Mouse (Mus musculus) induced T-regulatory cell, adult 2 months (primary cell): ENCODE measurements around the gene 1110032F04Rik.
"Not testable (repeated sequence)": the region's sequence is repeated elsewhere in the genome, so short reads cannot be mapped to it uniquely, and the experiment has no call there.

ENCODE experiments used
- DNase-seq: peaks from one replicate; pipeline ENCODE4 v3.0.0-alpha.2; 2012; ENCODE audit warnings: low read depth

The 1110032F04Rik gene

GRCm38 (mm10) chr3:68869211-68869690 is at the start of gene 1110032F04Rik:
Gene 1110032F04Rik, plus strand, starts transcription at chr3:68869586.
- DNase-seq = peak; percentile 66

DNA sequence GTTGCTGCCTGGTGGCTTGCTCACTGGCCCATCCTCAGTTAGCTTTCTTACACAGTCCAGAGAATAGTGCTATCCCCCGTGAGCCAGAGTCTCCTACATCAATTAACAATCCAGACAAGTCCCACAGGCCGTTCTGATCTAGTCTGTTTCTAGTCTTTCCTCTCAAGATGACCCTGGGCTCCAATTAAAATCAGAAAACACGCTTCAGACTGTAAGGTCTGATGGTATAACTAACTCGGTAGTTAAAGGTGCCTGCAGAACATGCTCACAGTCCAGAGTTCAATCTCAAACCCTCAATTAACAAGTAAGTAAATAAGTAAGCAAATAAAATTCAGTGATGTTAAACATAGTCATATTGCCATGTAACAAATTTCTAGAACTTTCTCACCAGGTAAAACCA is 48.0 kb upstream of the 1110032F04Rik start:
- no peak for DNase-seq

DNA sequence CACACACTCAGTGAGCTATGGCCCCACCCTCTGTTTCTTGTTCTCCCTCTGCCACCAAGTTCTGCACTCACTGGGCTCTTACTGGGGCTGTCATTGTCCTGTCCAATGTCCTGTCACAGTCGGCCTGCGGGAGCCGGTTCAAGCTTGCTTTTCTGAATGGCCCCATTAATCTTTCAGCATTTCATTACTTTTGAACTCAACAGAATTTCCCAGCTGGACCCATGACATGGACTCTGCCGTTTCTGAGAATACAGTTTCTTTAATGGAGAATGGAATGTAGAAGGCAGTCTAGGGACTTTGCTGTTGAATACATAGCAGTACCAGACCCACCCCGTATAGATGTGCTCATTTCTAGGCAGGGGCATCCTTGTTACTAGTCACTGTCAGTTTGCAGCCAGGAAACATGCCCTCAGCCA is 47.5 kb upstream of the 1110032F04Rik start:
- DNase-seq = no peak

- DNase-seq = no peak
These were observed 45.3 kb upstream of the 1110032F04Rik start for GRCm38 (mm10) chr3:68823876-68824764.

GRCm38 (mm10) chr3:68824765-68825090 is 44.7 kb upstream of the 1110032F04Rik start:
- DNase-seq = no peak

DNA sequence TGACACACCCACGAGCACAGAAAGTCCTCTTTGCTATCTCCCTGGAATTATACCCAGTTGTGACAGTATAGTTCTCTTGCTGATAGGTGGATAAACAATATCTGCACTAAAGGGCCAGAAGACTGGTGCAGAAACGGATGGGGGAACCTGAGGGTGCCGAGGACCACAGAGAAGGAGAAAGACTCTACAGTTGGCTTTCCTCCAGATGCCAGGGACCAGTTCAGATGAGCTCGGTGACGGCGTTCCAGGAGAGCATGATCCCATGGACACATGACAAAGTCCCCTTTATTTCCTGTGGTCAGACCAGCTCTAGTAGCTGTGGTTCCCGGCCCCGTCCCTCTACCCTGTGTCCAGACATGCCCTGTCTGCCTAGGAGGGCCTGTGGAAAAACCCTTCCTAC is 44.2 kb upstream of the 1110032F04Rik start:
- DNase-seq = no peak

DNA sequence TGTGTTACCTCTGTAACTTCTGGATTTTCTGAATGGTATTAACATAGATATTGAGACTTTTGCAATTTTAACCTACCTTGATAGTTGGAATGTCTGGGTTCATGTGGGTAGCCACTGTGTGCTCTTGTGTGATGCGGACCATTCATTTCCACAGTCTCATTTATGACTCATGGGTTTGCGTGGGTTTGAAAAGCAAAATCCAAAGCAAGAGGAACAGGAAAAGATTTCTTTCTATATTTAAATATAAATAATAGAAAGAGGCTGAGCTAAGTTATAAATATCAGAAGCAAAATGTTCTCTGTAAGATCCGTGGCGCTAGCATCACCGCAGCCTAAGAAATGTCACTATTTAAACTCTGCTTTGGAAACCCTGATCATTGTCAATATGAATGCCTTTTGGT is 41.7 kb upstream of the 1110032F04Rik start:
- no peak for DNase-seq

DNA sequence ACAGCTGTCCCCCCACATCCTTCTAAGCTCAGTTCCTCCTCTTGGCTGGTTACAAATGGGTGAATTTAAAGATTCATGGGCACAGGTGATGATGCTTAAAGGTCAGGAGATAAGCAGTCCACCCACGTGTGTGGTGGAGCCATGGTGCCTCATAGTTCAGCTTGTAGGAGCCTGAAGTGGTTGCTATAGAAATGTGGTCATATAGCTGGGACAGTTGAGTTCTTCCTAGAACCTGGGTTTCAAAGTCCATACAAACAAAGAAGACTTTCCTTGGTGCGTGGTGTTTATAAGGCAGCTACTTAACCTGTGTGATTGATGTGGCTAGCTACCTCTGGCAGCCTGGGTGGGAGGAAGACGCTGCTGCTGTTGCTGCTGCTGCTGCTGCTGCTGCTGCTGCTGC is 39.4 kb upstream of the 1110032F04Rik start:
- DNase-seq = peak; percentile 34

DNA sequence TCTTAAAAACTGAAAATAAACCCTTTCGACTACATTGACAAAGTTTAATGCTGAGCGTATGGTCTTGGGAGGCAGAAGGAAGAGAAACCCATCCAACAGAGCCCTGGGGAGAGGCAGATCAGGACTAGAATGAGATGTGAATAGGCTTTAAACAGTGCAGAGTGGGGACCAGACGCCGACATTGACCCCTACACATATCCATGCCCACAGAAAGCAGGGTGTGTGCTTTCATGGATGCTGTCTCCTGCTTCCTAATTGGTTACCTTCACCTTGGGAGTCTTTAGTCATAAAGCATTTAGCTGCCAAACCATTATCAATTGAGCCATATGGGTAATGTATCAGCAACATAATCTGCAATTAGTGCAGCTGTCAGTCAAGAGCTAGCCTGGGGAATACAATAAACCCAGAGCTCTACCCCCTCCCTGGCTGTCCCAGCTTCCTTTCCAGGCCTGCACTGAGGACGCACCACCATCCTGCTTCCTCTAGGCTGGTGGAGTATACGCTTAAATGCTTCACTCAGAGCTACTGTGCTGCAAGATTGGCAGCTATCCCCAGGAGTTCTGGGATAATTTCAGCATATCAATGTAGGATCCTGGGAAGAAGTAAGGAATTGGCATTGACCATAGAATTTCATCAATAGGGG is 32.4 kb upstream of the 1110032F04Rik start:
- DNase-seq = no peak

- DNase-seq = no peak
These were observed 29.2 kb upstream of the 1110032F04Rik start for GRCm38 (mm10) chr3:68840206-68840605.

- no peak for DNase-seq
These were observed 25.4 kb upstream of the 1110032F04Rik start for GRCm38 (mm10) chr3:68844025-68844424.

- no peak for DNase-seq
These were observed 21.1 kb upstream of the 1110032F04Rik start for GRCm38 (mm10) chr3:68848323-68848722.

GRCm38 (mm10) chr3:68852414-68852813 is 17.0 kb upstream of the 1110032F04Rik start:
- no peak for DNase-seq

DNA sequence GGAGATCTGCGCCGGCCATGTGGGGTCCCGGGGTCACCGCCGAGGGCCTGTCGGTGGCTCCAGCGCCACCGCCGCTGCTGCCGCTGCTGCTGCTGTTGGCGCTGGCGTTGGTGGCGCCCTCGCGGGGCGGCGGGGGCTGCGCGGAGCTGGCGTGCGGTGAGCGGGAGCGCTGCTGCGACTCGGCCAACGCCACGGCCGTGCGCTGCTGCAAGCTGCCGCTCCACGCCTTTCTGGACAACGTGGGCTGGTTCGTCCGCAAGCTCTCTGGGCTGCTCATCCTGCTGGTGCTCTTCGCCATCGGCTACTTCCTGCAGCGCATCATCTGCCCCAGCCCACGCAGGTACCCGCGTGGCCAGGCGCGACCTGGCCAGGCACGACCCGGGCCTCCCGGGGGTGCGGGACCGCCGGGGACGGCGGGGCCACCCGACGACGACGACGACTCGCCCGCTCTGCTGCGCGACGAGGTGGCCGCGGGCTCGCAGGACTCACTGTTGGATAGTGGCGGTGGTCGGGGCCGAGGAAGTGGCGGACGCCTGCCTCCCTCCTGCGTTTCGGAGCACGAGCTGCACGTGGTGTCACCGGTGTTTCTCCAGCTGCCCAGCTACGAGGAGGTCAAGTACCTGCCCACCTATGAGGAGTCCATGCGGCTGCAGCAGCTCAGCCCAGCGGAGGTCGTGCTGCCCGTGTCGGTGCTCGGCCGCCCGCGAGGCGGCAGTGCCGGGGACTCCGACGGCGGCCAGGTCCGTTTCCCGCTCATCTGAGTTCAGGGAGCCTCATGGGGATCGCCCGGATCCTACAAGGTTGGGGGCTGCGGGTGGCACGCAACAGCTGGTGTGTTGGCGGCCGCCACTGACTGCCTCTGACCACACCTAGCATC is 543 bp downstream of the 1110032F04Rik start:
- peak; percentile 66 for DNase-seq

- no peak for DNase-seq
These were observed 1.2 kb downstream of the 1110032F04Rik start for GRCm38 (mm10) chr3:68870568-68870950.

GRCm38 (mm10) chr3:68874079-68874478 is 4.7 kb downstream of the 1110032F04Rik start:
- DNase-seq = no peak

DNA sequence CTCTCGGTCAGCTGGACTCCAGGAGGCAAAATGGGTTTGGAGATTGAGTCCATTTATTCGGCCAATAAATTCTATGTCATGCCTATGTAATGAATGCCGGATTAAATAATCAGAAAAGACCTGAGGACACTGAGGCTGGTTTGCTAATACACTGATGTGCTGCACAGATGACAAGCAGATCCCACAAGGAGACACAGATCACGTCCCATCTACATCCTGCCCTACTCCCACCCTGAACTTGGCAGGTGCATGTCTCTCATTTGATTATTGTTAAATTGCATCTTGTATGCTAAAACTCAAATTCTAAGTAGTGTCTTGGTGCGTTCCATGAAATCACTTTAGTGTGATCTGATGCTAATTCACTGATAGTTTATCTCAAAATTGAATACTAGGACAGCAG is 17.5 kb downstream of the 1110032F04Rik start:
- DNase-seq = no peak

DNA sequence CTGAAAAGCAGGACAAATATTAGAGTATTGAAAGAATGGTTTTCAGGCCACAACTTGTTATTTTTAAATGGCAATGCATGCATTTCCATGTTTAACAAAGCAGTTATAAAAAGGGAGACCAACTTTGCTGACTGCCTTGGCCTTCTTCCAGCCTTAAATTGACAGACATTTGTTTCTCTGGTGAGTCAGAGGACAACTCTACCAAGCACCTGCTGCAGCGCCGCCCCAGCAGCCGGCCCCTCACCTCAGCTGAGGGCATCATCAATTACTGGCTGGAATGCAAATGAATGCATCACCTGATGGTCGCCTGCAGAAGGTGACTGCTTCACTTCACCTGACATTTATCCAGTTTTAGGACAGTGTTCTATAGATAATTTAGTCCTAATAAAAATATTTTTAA is 26.0 kb downstream of the 1110032F04Rik start:
- DNase-seq = no peak

GRCm38 (mm10) chr3:68897154-68897553 is 27.8 kb downstream of the 1110032F04Rik start:
- no peak for DNase-seq

GRCm38 (mm10) chr3:68902636-68903035 is 33.2 kb downstream of the 1110032F04Rik start:
- not testable (repeated sequence) for DNase-seq

- DNase-seq = peak; percentile 12
These were observed 35.8 kb downstream of the 1110032F04Rik start for GRCm38 (mm10) chr3:68904902-68905778.
